Mouse (Mus musculus): ENCODE results near the gene Kdf1. TPM values are rescaled to one million over a fixed set of nuclear protein-coding genes. Genes with fewer than 3 reads are reported as not detected.

The Kdf1 gene
- polyA plus RNA-seq, 1 experiment from 2014 or later, result 21.4 TPM

Small RNAs within 50 kb of the gene (microRNA-seq; reads per million reads assigned to microRNA genes)
- gene Gm23158, result not detected

Other genes with a start within 250 kb of the Kdf1 start
- 74.9 and 87.9 TPM in 2 replicates for gene Tmem222, start 241.2 kb upstream of the Kdf1 start, polyA plus RNA-seq (2014; fragmentation: Nextera tagmentation; extraction: Ambion mirVana)
- gene Wdtc1, start 165.5 kb upstream of the Kdf1 start, polyA plus RNA-seq (2014; fragmentation: Nextera tagmentation; extraction: Ambion mirVana), result 10.0 and 16.0 TPM in 2 replicates
- 5.6 and 7.6 TPM in 2 replicates for gene Slc9a1, start 149.3 kb upstream of the Kdf1 start, polyA plus RNA-seq (2014; fragmentation: Nextera tagmentation; extraction: Ambion mirVana)
- gene Tent5b, start 38.8 kb upstream of the Kdf1 start, polyA plus RNA-seq (2014; fragmentation: Nextera tagmentation; extraction: Ambion mirVana), result 0.35 and 0.94 TPM in 2 replicates
- 1.4 and 1.6 TPM in 2 replicates for gene Trnp1, start 20.4 kb upstream of the Kdf1 start, polyA plus RNA-seq (2014; fragmentation: Nextera tagmentation; extraction: Ambion mirVana)
- gene Nudc, start 27.0 kb downstream of the Kdf1 start, polyA plus RNA-seq (2014; fragmentation: Nextera tagmentation; extraction: Ambion mirVana), result 285 and 287 TPM in 2 replicates
- gene Nr0b2, start 34.4 kb downstream of the Kdf1 start, polyA plus RNA-seq (2014; fragmentation: Nextera tagmentation; extraction: Ambion mirVana), result not detected in 2 replicates
- 6.5 and 10.2 TPM in 2 replicates for gene Gpatch3, start 55.8 kb downstream of the Kdf1 start, polyA plus RNA-seq (2014; fragmentation: Nextera tagmentation; extraction: Ambion mirVana)
- gene Gpn2, start 65.4 kb downstream of the Kdf1 start, polyA plus RNA-seq (2014; fragmentation: Nextera tagmentation; extraction: Ambion mirVana), result 23.6 and 23.9 TPM in 2 replicates
- 8.0 and 9.5 TPM in 2 replicates for gene Sfn, start 83.2 kb downstream of the Kdf1 start, polyA plus RNA-seq (2014; fragmentation: Nextera tagmentation; extraction: Ambion mirVana)
- gene Zdhhc18, start 131.2 kb downstream of the Kdf1 start, polyA plus RNA-seq (2014; fragmentation: Nextera tagmentation; extraction: Ambion mirVana), result 3.0 and 4.2 TPM in 2 replicates
- 12.6 and 16.9 TPM in 2 replicates for gene Pigv, start 153.7 kb downstream of the Kdf1 start, polyA plus RNA-seq (2014; fragmentation: Nextera tagmentation; extraction: Ambion mirVana)
- 40.5 and 51.7 TPM in 2 replicates for gene Arid1a, start 237.8 kb downstream of the Kdf1 start, polyA plus RNA-seq (2014; fragmentation: Nextera tagmentation; extraction: Ambion mirVana)

Measured in kidney, embryonic 14.5 days (tissue).